Mouse (Mus musculus) CD4-positive, CD25-positive, alpha-beta regulatory T cell, adult 9 weeks (primary cell): ENCODE results near the gene Cyp2d10. TPM values are rescaled to one million over a fixed set of nuclear protein-coding genes. Genes with fewer than 3 reads are reported as not detected.

Experiments
- polyA plus RNA-seq: library from polyadenylated mRNA; unstranded; fragments of 100-300 nt; shearing (Covaris generic); gene quantifications from one replicate; pipeline ENCODE4 v1.2.1, GENCODE M21; 2017

The Cyp2d10 gene
- not detected for polyA plus RNA-seq

DNA sequence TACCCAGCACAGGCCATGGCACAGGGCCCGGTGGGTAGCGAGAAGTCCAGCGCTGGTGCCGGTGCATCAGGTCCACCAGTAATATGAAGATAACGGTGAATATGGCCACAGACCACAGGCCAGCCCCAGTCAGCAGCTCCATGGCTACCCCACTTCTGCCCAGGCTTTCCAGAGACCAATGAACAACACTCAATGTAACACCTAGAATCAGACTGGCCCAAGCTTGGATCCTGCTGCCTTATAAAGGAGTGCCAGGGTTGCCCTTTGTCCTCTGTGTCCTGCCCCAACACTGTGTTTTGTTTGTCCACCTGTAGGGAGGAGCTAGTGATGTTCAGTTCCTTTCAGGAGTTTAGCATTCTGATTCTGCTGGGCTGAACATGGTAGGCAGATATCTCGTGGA is at the start of gene Cyp2d10:
Cyp2d10 (minus strand) TSS at position 215 of the 400 bp plus-strand sequence.

GRCm38 (mm10) chr15:82433137-82433536 is 26.1 kb upstream of the Cyp2d10 start, which contains the start of gene Cyp2d9:
Cyp2d9 (plus strand) TSS chr15:82433437.

GRCm38 (mm10) chr15:82393922-82394321 is 13.1 kb downstream of the Cyp2d10 start, which contains the start of gene Cyp2d11:
Cyp2d11 (minus strand) TSS chr15:82394022.

DNA sequence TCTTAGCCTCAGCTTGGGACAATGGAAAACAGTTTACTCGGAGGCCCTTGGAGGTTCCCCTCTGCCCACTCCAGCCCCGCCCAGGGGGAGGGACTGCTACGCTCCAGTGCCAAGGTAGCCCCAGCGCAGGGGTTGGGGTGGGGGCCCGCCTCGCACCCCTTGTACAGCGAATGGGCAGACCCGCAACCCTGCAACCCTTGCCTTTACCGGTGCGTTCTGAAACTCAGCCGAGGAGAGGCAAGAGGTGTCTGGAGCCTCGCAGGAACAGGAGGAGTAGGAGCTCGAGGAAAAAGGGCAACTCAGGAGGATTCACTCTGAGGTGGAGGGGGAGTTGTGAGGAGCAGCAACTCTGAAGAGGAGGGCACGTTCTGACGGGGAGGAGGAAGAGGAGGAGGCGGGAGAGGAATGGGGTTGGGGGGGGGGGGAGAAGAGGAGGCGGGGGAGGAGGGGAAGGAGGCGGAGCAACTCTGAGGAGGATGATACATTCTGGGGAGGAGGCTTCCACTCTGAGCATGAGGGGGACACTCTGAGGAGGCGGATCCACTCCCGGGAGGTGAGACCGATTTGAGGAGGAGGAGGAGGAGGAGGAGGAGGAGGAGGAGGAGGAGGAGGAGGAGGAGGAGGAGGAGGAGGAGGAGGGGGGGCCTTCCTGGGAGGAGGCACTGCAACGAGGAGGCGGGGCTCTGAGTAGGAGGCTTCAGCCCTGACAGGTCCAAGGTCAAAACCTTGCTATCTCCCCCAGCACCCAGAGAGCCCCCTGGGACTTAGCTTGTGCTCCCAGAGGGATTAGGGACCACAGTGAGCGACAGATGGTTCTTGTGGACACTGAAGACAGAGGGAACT is 26.9 kb downstream of the Cyp2d10 start, which contains the start of gene Cyp2d22:
Cyp2d22 (minus strand) TSS at position 390 of the 843 bp plus-strand sequence.

DNA sequence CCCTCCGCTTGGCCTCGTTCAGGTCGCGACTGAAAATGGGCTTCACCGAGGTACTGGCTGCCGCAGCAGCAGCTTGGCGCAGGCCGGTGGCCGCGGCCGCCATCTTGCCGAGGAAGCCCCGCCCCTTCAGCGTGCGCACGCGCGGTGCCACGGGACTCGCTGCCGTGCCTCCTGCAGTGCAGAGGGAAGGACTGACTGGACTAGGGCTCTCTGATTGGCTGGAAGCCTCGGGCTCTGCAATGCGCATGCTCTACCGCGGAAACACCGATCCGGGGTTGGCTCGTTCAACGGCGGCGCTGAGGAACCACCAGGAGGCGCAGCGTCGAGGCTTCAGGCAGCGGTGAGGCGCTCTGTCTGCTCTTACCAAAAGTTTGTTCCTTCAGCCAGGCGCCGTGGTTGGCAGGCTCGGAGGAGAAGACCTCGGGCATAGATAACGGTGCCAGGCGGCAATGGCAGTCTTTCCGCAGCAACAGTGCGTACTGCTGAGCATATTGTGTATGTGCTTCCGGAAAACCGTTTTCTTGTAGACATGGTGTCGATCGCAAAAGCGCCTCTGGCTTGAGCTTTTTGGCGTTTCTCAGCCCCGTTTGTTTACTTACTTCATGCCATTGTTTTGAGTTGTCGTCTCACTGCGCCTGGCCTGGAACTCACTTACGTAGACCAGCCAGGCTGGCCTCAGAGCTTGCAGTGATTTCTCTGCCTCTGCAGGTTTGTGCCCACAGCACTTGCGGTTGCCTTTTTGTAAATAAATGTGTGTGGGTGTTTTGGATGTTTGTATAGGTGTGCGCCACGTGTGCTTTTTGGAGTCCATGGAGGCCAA is 52.7 kb downstream of the Cyp2d10 start, which contains the start of gene Ndufa6:
Ndufa6 (minus strand) TSS at position 197 of the 820 bp plus-strand sequence.

Other genes starting within 250 kb of the Cyp2d10 start
- gene Shisa8, start 194.4 kb downstream of the Cyp2d10 start, polyA plus RNA-seq: not detected
- 2.0 TPM for gene Tnfrsf13c, start 182.8 kb downstream of the Cyp2d10 start, polyA plus RNA-seq
- 7.9 TPM for gene Cenpm, start 162.4 kb downstream of the Cyp2d10 start, polyA plus RNA-seq
- not detected for gene 1500009C09Rik, start 154.8 kb downstream of the Cyp2d10 start, polyA plus RNA-seq
- not detected for gene Sept3, start 132.3 kb downstream of the Cyp2d10 start, polyA plus RNA-seq
- not detected for gene Wbp2nl, start 108.2 kb downstream of the Cyp2d10 start, polyA plus RNA-seq
- 68.6 TPM for gene Naga, start 68.3 kb downstream of the Cyp2d10 start, polyA plus RNA-seq
- gene Pheta2, start 68.3 kb downstream of the Cyp2d10 start, polyA plus RNA-seq: 5.3 TPM
- 241 TPM for gene Smdt1, start 68.2 kb downstream of the Cyp2d10 start, polyA plus RNA-seq
- gene Ndufa6, start 52.9 kb downstream of the Cyp2d10 start, polyA plus RNA-seq: 364 TPM
- 10.7 TPM for gene Cyp2d22, start 26.9 kb downstream of the Cyp2d10 start, polyA plus RNA-seq
- not detected for gene Cyp2d11, start 13.2 kb downstream of the Cyp2d10 start, polyA plus RNA-seq
- not detected for gene Cyp2d9, start 26.2 kb upstream of the Cyp2d10 start, polyA plus RNA-seq
- gene Cyp2d12, start 147.9 kb upstream of the Cyp2d10 start, polyA plus RNA-seq: not detected
- gene Cyp2d34, start 213.8 kb upstream of the Cyp2d10 start, polyA plus RNA-seq: not detected